Mouse (Mus musculus): ENCODE data around the gene Oxld1.

Gene Oxld1

DNA sequence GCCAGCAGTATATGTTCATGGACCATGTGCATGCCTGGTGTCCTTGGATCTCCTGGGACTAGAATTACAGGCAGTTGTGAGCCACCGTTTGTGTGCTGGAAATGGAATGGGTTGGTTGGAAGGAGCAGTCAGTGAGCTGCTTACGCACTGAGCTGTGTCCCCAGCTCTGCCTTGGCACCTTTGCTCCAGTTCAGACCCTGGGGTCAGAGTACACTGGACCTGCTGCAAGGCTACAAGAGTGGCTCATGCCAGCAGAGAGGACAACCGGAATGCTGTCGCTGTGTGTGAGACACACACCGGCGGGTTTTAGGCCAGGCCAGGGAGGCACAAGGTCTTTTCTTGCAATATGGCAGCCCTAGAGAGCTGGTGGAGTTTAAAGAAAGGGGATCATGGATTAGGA is 14.2 kb upstream of the Oxld1 start:
- no peak for DNase-seq

DNA sequence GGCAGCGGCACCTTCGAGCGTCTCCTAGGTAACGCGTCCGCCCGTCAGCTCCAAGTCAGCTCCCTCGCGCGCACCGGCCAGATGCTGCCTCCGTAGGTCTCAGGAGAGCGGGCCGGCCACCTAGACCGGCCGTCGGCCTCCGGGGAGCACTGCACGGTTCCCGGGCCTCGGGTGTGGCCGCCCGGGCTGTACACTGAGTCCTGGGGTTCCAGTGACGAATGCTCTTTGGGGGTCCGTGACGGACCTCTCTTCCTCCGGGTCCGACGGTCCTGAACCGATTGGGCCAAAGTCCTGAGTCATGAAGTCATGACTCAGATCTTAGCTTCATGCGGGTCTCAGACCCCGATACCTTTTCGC is 9.8 kb upstream of the Oxld1 start:
- DNase-seq = no peak

DNA sequence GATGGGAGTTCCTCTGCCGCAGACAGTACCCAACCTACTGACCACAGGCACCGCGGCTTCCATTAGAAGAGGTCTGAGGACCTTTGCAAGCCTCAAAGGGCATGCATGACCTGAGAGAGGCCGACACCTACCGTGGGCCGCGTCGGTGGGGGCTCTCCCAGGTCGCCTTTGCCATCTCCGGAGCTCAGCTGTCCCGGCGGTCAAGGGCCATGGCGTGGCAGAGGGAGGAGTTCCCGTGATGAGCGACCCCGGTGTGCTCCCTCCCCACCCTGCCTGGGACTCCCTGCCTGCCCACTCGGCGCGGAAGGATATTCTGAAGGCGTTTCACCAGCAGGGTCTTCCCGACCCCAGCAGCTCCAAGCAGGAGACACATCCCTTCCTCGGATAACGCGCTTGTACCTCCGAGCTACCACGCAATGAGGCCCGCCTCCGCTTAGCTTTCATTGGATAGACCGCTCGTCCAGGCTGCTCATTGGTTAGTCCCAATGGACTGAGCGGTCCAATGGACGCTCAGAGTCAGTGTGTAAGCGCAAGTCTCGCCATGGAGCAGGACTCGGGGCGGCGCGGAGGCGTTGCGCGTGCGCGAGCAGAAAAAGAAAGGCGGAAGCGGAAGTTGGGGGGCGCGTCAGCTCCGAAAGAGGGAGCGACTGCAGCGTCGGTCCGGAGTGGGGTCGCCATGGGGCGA is 9.3 kb upstream of the Oxld1 start, which contains the start of gene Arl16:
Gene Arl16 (minus strand): TSS at position 557 of the 685 bp plus-strand sequence.
- DNase-seq = peak; percentile 96

DNA sequence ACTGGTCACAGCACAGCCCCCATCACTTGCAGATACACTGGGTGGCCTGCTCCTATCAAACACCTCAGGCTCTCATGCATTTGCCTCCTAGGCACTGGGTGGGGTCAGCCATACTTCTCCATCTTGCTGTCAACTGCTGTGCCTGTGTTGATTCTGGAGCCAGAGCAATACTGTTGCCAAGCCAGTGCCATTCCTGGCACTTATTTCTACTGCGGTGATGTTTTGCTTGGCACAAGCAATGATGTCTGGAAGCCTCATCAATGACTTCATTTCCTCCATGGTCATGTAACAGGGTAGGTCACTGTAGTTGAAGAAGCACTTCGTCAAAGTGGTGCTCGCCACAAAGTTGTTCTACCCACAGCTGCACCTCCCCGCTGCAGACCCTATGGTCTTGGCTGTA is 7.7 kb upstream of the Oxld1 start:
- DNase-seq = no peak

DNA sequence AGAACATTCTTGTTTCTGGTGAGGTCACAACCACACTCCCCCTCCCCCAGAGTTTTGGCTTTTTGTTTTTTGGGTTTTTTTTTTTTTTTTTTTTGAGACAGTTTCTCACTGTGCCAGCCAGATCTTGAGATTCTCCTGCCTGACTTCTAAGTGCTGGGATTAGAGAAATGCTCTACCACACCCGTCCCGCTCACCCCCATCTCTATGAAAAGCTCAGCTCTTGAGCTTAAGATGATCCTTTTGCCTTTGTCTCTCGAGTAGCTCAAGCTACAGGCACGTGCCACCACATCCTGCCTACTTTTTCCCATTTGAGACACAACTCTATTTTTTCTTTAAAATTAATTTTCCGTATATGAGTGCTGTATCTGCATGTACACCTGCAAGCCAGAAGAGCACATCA is 6.5 kb upstream of the Oxld1 start:
- no peak for DNase-seq

DNA sequence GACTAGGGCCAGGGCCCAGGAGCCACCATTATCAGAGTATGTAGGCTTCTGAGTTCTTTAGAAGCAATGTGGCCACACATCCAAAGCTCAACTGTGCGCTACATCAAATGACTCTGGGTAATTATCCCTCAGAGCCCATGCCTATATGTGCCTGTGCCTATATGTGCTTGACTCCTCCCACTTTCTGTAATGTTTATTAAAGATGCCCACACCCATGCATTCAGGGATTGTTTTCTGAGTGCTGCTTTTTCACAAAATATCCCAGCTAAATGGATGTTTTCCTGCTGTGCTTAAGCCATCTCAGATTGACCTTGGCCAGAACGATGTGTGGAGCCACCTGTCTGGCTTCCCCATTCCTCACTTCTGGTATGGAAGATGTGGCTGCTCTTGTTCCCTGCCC is 5.7 kb upstream of the Oxld1 start:
- DNase-seq = no peak

DNA sequence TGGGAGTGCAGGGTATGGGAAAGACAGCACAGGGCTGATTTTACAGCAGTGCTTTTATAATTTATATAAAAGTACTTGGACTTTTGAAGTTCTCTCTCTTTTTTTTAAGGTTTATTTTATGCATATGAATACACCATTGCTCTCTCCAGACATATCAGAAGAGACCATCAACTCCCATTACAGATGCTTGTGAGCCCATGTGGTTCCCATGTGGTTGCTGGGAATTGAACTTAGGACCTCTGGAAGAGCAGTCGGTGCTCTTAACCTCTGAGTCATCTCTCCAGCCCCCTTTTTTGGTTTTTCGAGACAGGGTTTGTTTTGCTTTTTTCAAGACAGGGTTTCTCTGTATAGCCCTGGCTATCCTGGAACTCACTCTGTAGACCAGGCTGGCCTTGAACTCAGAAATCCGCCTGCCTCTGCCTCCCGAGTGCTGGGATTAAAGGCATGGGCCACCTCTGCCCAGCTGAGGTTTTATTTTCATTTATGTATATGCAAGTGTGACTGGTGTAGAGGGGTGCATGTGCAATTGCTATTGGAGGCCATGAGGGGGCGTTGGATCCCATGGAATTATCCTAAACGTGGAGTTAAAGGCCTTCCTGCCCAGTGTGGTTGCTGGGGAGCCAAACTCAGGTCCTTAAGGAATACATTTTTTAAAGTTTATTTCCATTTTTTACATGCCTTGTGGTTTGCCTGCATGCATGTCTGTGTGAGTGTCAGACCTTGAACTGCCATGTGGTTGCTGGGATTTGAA is 1.2 kb upstream of the Oxld1 start:
- no peak for DNase-seq

DNA sequence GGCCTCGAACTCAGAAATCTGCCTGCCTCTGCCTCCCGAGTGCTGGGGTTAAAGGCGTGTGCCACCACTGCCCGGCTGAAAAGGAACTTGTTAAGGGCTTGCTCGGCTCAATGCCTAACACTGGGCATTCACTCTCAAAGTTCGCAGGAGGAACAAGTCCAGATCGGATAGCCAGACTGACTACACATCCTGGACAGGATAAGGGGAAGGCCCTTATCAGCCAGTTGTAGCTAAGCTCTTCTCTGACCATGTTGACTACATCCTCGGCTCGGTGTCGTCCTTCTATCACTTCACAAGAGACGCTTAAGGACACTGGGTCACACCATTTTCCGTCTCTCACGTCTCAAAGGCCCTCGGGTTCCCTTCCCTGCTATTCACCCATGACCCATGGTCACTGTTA is 498 bp downstream of the Oxld1 start:
- DNase-seq = no peak

DNA sequence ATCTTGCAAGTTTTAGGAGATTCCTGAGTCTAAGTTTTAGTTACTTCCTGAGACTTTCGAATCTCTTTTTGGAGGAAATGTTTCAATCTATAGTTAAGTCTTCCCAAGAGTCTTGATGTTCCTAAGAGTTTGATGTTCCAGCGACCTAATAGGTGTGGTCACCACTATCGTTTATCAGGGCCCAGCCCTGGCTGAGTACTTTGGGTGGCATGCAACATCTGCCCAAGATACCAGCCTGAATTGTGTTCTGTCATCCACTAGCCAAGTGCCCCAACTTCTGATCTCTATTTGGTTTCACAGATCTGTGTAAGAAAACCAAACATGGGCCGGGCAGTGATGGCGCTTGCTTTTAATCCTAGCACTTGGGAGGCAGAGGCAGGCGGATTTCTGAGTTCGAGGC is 2.5 kb downstream of the Oxld1 start:
- no peak for DNase-seq

DNA sequence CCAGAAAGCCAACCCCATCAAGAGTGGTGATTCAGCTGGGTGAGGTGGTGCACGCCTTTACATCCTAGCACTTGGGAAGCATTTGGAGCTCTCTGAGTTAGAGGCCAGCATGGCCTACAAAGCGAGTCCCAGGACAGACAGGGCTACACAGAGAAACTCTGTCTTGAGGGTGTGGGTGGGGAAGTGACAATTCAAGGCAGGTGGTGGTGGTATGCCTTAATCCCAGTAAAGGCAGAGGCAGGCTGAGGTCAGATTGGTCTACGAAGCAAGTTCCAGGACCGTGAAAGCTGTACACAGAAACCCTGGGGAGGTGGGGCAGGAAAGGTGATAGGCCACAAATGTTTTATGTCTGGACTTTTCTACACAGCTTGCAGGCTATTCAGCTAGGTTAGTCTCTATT is 2.9 kb downstream of the Oxld1 start:
- DNase-seq = no peak

DNA sequence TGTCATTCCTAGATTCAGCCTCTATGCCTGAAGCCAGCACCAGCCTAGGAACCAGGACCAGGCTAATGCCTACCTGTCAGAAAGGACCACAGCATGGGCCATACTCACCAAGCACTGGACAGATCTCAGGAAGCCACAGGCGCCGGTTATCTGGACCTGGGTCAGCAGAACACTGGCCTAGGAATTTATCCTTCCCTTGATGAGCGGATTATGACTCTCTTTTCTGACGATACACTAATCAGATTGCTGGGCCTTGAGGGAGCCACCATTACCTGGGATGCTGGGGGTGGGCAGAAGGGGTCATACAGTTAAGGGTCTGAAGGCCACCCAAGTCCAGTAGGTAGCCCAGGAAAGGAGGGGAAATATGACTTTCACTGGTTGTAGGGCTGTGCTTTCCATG is 4.6 kb downstream of the Oxld1 start, which contains the start of gene Pde6g:
Gene Pde6g (minus strand): TSS at position 195 of the 400 bp plus-strand sequence.
- no peak for DNase-seq

DNA sequence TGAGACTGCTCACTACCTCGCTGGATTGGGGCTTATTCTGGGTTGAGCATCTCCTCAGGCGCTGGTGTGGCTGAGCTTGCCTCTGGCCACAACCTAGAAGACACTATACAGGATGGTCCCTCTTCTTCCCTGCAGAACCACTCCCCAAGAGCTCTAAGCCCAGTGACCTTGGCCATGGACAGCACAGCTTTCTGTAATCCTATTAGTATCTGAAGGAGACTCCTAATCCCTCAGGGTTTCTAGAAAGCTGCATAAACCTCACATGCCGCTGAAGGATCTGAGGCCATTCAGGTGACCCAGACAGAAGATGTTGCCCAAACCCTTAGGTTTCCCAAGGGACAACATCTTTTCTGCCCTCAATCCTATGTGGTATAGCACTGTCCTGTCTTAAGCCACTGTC is 5.6 kb downstream of the Oxld1 start:
- DNase-seq = no peak

DNA sequence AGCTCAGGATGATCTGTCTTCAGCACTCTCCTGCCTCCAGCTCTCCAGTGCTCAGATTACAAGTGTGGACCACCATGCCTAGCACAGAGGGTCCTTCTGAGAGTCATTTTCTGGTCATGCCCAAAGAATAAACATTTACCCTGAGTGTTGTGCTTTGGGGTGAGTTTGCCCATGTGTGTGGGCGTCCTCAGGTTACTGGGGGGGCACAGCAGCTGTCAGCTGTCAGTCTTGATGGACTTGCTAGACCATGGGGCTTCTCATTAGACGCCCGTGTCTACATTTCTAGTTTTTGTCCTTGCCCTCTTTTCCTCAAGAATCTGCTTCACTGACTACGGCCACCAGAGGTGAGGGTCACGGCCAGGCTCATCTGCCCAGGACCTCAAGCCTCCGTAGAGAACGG is 10.7 kb downstream of the Oxld1 start:
- no peak for DNase-seq

DNA sequence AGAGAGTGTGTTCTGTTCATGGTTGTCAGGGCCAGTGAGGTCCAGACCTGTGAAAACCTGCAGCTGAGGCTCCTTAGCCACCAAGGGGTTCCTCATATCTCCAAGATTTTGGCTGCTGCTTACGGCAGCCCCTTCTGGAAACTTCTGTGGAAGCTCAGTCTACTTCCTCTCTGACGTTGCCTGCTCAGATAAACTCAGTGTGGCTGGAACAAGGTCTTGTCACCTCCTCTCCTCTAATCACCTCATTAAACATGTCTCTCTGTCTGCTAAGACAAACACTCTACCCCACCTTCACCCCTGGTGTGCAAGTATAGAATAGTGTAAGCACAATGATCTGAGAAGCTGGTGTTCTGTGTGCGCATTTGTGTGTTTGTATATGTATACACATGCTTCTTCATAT is 12.4 kb downstream of the Oxld1 start:
- no peak for DNase-seq

DNA sequence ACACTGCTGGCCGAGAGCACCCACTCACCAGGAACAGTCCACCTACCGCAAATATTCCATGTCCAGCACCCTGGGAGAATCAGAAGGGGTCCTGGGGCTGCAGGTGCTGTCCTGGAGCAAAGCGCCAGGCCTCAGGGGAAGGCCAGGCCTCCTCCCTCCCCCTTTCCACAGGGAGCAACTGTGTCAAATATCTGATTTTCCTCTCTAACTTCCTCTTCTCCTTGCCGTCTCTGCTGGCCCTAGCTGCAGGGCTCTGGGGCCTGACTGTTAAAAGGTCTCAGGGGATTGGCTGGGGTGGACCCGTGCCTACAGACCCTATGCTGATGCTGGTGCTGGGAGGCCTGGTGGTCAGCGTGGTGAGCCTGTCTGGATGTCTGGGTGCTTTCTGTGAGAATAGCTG is 13.8 kb downstream of the Oxld1 start:
- DNase-seq = no peak

DNA sequence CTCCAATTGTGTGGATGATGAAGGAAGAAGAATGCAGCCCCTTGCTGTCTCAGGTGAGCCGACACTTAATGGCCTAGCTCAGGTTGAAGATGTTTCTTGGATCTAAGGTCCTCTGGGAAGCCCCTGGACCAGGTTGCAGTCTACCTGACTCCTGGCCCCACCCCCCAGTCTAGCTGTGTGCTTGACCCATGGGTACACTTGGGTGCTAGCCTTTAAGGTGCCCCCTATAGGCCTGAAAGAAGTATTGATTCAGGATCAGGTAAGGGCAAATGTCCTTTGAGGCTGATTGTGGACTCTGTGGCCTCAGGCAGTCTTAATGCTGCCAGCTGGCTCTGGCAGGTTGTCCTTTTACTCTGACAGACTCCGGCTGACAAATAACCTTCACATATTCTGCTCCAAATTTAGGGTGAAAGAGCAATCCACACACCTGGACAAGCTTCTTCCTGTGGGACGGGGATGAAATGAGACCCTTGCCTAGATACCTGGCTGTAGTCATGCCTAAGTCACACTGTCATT is 15.0 kb downstream of the Oxld1 start:
- DNase-seq = no peak

DNA sequence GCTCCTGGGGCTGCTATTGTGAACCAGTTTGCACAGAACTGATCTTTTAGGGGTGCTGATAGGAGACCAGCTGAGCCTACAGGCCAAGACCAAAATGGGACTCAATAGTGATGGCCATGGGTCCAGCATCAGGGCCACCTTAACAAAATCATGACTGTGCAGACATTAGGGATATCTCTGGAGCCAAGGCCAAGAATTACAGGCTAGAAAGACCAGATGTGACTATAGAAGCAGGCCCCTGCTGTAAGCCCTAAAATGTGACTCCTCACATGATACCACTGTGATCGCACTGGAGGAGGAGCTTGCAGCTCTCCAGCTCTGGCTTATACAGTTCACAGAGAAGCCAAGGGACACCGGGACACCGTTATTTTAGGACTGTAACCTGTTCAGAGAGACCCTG is 15.5 kb downstream of the Oxld1 start, which contains the start of gene Tspan10:
Gene Tspan10 (plus strand): TSS at position 301 of the 400 bp plus-strand sequence.
- DNase-seq = no peak

DNA sequence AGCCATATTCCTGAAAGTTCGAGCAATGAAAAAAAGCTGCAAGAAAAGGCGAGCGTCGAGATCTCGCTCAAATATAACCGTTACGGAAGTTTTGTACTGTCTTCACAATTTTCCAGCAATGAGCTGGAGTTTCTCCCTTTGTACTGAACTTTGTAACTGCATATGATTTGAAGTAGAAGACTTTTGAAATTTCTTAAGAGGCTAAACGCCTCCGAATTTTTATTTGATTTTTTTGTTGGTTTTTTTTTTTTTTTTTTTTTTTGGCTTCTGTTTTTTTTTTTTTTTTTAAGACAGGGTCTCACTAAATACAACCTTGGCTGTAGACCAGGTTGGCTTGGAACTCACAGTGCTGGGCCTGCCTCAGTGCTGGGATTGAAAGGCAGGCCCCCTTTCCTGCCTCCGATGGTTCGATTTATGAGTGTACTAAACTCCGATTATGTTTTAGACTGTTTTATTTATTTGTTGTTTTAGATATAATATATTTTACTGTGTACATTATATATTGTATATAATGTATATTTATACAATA is 19.9 kb downstream of the Oxld1 start:
- no peak for DNase-seq

DNA sequence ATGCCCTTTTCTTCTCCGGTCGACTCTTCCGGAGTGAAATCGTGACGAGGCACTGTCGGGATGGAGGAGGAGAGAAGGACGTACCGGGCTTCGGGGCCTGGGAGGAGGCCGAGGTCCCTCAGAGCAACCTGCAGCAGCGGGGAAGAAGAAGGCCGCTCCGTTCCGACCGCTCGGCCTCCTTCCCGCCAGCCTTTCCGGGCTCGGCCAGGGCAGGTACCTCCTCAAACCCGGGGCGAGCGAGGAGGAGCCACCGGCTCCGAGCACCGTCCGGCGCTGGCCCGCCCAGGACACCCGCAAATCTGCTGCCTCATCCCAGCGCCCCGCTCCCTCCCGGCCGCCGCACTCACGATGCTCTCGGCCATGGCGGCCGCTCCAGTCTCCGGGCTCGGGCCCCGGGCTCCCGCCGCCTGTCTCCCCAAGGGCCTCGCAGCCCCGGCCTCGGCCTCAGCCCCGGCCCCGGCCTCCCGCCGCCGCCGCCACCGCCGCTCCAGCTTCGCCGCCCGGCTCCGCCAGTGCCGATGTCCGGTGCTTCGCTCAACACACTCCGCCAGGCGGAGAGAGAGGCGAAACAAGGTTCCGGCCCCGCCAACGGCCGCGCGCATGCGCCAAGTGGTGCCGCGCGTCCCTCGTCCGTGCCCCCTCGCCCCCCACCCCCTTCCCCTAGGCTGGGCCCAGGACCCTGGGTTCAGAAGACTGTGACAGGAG is 20.6 kb downstream of the Oxld1 start, which contains the start of gene Nploc4:
Gene Nploc4 (minus strand): TSS at position 557 of the 705 bp plus-strand sequence.
- peak; percentile 94 for DNase-seq

DNA sequence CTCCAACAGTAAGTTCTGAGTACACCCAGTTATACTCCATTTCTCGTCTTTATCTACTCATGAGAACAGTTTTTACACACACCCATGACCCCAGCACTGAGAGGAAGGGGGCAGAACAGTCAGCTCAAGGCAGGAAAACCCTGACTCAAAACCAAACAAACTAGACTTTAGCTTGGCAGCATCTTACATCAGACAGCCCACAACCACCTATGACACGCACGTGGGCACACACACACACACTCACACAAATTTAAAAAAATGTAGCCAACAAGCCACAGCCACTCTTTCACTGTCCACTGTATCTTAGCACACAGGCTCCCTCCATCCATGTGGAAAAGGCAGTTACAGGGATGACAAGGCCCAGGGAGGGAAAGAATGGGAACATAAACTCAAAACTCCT is 31.1 kb downstream of the Oxld1 start:
- DNase-seq = no peak

DNA sequence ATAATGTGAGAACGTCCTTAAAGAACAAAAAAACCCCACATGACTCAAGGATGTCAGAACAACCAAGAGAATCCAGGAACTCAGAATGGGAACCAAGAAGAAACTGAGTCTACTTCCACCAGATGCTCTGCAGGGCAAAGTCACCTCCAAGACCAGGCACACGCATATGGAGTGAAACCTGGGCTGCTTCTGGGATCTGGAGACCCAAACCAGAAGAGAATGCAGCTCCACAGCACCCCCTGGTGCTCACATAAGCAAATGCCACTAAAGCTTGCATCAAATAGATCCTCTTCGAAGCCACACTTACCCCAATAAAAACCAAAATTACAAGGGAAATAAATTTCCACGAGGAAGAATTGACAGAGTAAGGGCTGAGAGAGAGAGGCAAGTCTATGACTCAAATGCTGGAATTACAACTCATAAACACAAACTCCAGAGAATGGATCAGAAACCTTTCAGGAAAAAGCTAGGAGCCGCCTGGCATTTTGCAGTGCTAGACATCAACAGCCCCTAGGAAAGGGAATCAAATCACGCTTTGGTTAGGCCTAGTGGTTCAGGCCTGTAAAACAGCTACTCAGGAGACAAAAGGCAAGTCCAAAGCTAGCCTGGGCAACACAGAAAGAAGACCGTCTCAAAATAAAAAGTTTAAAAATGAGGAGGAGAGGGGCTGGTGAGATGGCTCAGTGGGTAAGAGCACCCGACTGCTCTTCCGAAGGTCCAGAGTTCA is 34.1 kb downstream of the Oxld1 start:
- DNase-seq = peak; percentile 82

Data from kidney, postnatal 10 days (tissue).